Mouse (Mus musculus) T-cell, adult 2 months (primary cell): ENCODE data around the gene Cmip.

Experiments used
- DNase-seq: peaks from one replicate; pipeline ENCODE4 v3.0.0; 2022; ENCODE audit warnings: low spot score

Cmip gene

GRCm38 (mm10) chr8:117469431-117470341 is 212.8 kb downstream of the Cmip start:
- DNase-seq: no peak

DNA sequence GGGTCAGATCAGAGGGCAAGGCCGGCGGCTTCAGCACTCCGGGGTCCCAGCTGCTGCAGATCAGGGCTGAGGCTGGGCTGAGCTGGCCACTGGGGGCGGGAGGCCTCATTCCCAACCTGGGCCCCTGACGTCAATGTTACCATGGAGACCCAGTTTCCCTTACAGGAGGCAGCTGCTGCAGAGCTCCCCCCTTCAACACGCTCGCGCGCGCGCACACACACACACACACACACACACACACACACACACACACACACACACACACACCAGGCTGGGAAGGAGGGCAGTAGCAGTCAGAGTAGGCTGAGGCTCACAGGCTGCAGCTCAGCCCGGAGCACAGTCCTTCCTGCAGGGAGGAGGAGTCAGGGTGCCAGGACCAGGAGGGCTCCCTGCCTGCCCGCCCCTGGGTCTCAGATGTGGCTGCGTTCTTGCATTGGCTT is 213.5 kb downstream of the Cmip start:
- peak; percentile 28 for DNase-seq

DNA sequence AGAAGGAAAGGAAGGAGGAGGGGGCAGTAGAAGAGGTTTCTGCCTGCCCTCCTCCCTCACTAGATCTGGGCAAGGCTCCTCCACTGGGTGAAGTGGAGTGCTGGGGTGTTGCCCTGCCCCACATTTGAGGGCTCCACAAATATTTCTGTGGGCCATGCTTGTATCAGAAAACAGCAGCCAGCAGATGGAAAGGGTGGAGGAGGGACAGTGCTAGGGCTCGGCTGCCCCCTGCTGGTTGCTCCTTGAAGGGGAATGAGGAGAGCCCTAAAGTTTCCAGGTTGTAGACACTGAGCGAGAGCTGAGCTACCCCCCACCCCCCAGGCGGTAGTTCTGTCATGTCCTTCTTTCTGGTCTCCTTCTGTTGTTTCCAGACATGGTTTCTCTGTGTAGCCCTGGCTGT is 214.3 kb downstream of the Cmip start:
- peak; percentile 61 for DNase-seq

GRCm38 (mm10) chr8:117471655-117472054 is 214.8 kb downstream of the Cmip start:
- no peak for DNase-seq

GRCm38 (mm10) chr8:117472332-117472731 is 215.5 kb downstream of the Cmip start:
- DNase-seq: no peak

DNA sequence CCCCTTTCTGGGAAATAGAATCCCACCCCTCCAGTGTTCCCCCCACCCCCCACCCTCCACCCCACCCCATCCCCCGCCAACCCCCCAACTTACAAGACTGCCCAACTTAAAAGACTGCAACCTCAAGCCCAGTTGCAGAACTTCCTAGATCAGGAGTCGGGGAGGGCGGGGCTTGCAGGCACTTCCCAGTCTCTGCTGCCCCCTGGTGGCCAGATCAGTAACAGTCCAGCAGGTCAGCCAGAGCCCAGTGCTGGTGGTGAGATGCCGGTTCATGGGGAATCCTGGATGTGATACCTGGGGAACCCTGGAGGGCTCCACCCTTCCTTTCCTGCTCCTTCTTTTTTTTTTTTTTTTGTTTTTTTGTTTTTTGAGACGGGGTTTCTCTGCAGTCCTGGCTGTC is 218.1 kb downstream of the Cmip start:
- peak; percentile 87 for DNase-seq

DNA sequence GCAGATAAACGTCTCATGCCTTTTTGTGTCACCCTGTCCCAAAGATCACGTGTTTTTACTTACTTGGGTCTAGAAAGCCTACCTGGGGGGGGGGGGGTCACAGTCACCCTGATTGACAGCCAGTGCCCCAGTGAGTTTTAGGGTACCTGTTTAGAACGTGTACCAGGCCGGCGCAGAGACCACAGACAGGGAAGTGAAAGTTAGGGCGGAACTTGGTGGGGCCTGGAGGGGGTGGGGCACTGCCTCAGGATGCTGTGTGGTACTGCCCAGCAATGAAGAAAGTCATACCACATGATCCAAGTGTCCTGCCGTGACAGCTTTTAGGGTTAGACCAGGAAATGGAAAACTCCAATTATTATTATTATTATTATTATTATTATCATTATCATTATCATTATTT is 219.0 kb downstream of the Cmip start:
- peak; percentile 30 for DNase-seq

DNA sequence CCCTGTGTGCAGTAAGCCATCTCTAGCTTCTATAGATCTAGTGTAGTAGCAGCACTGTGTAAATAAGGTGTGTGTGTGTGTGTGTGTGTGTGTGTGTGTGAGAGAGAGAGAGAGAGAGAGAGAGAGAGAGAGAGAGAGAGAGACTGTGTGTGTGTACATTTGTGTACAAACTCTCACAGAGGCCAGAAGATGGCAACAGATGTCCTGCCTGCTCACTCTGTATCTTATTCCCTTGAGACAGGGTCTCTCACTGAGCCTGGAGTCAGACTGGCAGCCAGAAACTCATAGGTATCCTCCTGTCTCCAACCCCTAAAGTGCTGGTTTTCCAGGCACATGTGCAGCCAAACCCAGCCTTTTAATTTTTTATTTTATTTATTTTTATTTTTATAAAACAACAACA is 221.2 kb downstream of the Cmip start:
- DNase-seq: no peak

DNA sequence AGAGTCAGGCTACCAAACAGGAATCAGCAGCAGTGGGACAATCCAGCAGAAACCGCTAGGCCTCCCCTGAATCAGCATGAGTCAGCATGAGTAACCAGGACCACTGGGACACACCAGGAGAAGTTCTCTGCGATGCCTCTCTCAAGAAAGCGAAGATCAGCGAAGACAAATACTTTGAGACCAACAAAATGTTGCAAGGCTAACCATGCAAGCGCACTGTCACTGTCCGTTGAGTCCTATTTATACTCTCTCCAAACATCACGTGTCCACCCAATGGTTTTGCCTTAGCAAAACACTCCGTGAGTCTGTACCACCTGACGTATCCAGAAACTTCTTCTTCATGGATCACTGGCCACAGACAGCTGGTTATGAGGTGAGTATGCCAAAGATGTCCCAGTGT is 223.1 kb downstream of the Cmip start:
- DNase-seq: no peak

DNA sequence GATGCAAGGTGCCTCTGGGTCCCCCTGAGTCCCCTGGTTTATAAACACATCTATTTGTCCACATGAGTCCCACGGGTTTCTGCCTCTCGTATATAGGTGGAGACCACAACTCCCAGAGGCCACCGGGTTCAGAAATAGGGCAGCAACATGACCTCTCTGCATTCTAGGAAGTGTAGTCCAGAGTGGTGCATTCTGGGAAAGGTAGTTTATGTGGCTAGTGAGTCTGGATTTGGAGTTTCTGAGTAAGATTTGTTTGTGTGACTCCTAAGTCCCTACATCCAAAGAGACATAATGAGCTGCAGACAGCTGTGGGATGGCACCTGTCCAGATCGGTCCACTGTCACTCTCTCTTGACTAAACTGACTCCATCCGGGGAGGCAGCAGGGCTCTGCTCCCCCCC is 223.7 kb downstream of the Cmip start:
- DNase-seq: no peak

- DNase-seq: no peak
These were observed 225.0 kb downstream of the Cmip start for GRCm38 (mm10) chr8:117481830-117482229.

- no peak for DNase-seq
These were observed 227.9 kb downstream of the Cmip start for GRCm38 (mm10) chr8:117484731-117485130.

GRCm38 (mm10) chr8:117485316-117485715 is 228.5 kb downstream of the Cmip start:
- DNase-seq: no peak

DNA sequence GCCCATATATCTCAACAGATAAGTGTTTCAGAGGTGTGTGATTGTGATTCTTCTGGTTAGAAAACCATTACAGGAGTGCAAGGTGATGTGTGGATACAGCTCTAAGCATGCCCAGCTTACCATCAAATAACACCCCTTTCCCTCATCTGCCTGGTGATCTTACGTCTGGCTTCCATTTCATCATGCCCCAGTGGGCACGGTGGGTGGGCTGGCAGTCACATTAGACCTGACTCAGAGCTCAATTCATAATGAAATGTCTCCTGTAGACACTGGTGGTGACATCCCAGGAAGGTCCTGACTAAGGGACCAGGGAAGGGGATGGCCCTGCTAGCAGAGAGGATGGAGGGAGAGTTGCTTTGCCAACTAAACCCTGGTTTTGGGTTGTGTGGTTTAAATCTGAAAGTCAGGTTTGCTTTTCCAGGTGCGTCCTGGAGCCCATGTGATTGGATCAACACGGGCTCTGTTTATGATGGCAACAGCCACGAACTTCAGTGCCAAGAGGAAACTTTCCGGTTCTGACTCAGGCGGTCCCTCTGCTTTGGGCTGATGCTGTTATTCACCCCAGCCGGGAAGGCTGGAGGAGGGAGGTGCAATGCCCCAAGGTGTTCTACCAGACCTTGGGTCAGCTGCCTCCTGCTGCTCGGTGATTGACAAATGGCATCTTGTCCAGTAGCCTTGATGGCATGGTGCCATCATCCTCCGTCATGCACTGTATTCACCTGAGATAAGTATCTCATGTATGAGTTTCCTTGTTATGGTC is 231.6 kb downstream of the Cmip start:
- no peak for DNase-seq

DNA sequence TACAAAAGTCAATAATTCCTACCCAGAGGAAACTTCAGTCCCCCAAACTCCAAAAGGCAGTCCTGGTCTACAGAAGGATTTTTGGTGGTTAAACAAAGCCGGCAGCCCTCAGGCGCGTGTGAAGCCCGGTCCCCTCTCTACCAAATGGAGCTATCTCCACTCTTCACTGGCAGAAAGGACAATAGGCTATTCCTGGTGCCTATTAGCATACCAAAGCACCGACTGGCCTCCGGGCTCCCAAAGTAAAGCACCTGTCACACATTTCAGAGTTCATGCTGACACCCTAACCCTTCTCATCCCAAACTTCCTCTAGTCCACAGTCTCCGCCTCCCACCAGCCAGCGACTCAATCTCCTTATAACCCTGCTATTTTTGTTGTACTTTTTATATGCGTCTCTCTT is 236.7 kb downstream of the Cmip start:
- DNase-seq: no peak

GRCm38 (mm10) chr8:117494874-117495273 is 238.0 kb downstream of the Cmip start:
- DNase-seq: no peak

GRCm38 (mm10) chr8:117498179-117498914 is 241.5 kb downstream of the Cmip start, which contains the start of gene Plcg2:
Gene Plcg2, plus strand, starts transcription at chr8:117498291.
- peak; percentile 26 for DNase-seq

DNA sequence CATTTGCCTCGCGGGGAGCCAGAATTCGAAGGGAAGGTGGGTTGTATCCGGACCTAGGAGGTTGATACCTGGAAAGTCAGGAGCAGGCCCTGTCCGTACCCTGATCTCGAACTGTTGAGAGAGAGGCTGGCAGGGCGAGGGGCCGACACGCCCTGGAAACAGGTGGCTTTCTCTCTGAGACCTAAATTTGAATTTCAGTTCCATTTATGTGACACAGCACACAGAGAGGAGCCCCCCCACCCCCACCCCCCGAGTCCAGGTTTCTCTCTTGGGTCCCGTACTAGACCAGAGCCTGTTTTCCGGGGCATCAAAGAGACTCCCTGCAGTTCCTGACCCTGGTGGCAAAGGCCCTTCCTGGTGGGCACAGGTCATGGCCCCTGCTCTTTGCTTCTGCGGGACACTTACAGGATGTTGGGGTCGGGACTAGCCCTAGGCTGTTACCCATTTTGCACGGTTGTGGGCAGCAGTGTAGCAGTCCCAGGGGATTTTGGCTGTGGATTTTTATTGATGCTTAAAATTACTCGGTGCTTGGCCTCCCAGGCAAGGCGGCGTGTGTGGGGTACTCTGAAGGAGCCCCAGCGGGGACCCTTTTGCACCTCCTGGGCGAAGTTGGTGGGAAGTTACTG is 242.2 kb downstream of the Cmip start:
- DNase-seq: no peak

DNA sequence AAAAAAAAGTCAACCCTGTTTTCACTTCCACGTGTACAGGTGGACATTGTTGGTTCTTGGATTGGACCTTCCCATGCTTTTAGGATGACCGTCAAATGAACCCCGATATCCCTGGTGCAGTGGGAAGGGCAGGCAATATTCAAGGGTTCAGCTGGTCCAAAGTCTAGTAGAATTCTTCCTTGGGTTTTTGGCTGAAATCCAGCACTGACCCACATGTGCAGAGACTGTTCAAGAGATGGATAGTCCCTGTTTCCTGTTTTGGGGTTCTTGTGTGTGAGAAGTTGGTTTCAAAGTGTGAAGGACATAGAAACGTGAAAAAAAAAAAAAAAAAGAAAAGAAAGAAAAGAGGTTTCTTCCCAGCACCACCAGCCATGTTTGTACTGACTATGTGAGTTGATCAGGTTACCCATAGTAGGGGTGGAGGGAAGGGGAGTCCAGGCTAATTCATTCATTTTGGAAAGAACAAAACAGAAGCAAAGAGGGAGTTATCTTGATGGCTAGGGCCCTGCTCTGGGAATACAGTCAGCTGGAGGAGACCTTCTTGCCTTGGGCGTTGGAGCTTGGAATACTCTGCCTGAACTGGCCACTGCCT is 243.5 kb downstream of the Cmip start:
- DNase-seq: no peak

- no peak for DNase-seq
These were observed 244.5 kb downstream of the Cmip start for GRCm38 (mm10) chr8:117501323-117501722.

DNA sequence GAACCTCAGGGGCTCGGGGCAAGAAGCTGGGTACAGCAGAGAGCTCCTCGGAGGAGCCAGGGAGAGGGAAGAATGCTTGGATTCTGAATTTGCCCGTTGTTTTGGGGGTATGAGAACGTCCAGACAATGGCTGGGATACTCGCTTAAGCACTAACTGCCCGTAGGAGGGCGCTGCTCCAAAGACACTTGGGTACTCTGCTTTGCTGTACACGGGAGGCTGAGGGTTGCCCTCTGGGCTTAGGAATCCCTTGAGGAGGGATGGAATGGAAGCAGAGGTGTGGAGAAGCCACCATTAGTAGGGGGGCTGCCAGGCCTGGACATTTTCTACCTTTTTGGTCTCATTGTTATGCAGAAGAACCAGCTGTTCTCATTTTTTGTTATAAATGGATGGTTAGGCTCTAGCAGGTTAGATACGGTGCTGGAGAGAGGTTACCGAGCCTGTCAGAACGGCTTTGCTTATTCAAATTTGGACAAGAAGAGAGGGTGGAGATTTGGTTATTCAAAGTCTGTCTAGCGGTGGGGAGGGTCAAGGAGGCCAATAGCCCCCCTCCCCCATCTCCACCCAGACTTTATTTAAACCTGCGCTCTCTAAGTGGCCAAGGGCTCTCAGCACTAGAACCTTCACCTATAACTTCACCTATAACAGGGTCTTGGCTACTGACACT is 246.7 kb downstream of the Cmip start:
- DNase-seq: no peak
